Mouse (Mus musculus): ENCODE measurements around the gene Clybl.

Clybl gene

GRCm38 (mm10) chr14:122181078-122181814 lies at the start of gene Clybl:
Gene Clybl, plus strand, starts transcription at chr14:122181704.
- DNase-seq (ENCODE audit: low spot score in 2 of 2): peak; percentile 92 to 93

GRCm38 (mm10) chr14:122136368-122136928 lies 45.1 kb upstream of the Clybl start:
- DNase-seq (ENCODE audit: low spot score in 2 of 2): no peak

- DNase-seq (ENCODE audit: low spot score in 2 of 2): no peak
Measured at GRCm38 (mm10) chr14:122137234-122137633, 44.3 kb upstream of the Clybl start.

- DNase-seq (ENCODE audit: low spot score in 2 of 2): no peak
Measured at GRCm38 (mm10) chr14:122140126-122140525, 41.4 kb upstream of the Clybl start.

- no peak for DNase-seq (ENCODE audit: low spot score in 2 of 2)
Measured at GRCm38 (mm10) chr14:122143585-122144269, 37.8 kb upstream of the Clybl start.

- DNase-seq (ENCODE audit: low spot score in 2 of 2): no peak
Measured at GRCm38 (mm10) chr14:122145374-122145773, 36.1 kb upstream of the Clybl start.

GRCm38 (mm10) chr14:122150616-122151015 lies 30.9 kb upstream of the Clybl start:
- no peak for DNase-seq (ENCODE audit: low spot score in 2 of 2)

GRCm38 (mm10) chr14:122157738-122158137 lies 23.8 kb upstream of the Clybl start:
- no peak for DNase-seq (ENCODE audit: low spot score in 2 of 2)

- no peak for DNase-seq (ENCODE audit: low spot score in 2 of 2)
Measured at GRCm38 (mm10) chr14:122160916-122161315, 20.6 kb upstream of the Clybl start.

- DNase-seq (ENCODE audit: low spot score in 2 of 2): no peak
Measured at GRCm38 (mm10) chr14:122168912-122169311, 12.6 kb upstream of the Clybl start.

- no peak for DNase-seq (ENCODE audit: low spot score in 2 of 2)
Measured at GRCm38 (mm10) chr14:122170202-122170781, 11.2 kb upstream of the Clybl start.

- DNase-seq (ENCODE audit: low spot score in 2 of 2): no peak
Measured at GRCm38 (mm10) chr14:122171031-122171430, 10.5 kb upstream of the Clybl start.

- DNase-seq (ENCODE audit: low spot score in 2 of 2): no peak
Measured at GRCm38 (mm10) chr14:122176263-122176798, 5.2 kb upstream of the Clybl start.

GRCm38 (mm10) chr14:122179262-122179661 lies 2.2 kb upstream of the Clybl start:
- no peak for DNase-seq (ENCODE audit: low spot score in 2 of 2)

- DNase-seq (ENCODE audit: low spot score in 2 of 2): no peak
Measured at GRCm38 (mm10) chr14:122181815-122182157, 282 bp downstream of the Clybl start.

- no peak for DNase-seq (ENCODE audit: low spot score in 2 of 2)
Measured at GRCm38 (mm10) chr14:122182220-122182619, 716 bp downstream of the Clybl start.

GRCm38 (mm10) chr14:122183974-122184373 lies 2.5 kb downstream of the Clybl start:
- no peak for DNase-seq (ENCODE audit: low spot score in 2 of 2)

- DNase-seq (ENCODE audit: low spot score in 2 of 2): no peak
Measured at GRCm38 (mm10) chr14:122188250-122188649, 6.7 kb downstream of the Clybl start.

- DNase-seq (ENCODE audit: low spot score in 2 of 2): no peak
Measured at GRCm38 (mm10) chr14:122189901-122190300, 8.4 kb downstream of the Clybl start.

GRCm38 (mm10) chr14:122190527-122190926 lies 9.0 kb downstream of the Clybl start:
- DNase-seq (ENCODE audit: low spot score in 2 of 2): no peak

- DNase-seq (ENCODE audit: low spot score in 2 of 2): peak; percentile 73 to 77
Measured at GRCm38 (mm10) chr14:122190941-122191510, 9.5 kb downstream of the Clybl start.

GRCm38 (mm10) chr14:122194630-122195029 lies 13.1 kb downstream of the Clybl start:
- no peak for DNase-seq (ENCODE audit: low spot score in 2 of 2)

Measured in right cerebral cortex, adult 2 months (tissue).